Mouse (Mus musculus): ENCODE data around the gene Parpbp. TPM values are rescaled to one million over a fixed set of nuclear protein-coding genes. Genes with fewer than 3 reads are reported as not detected.

Parpbp gene
- polyA plus RNA-seq, 1 experiment, result 0.58 TPM

- Histone ChIP-seq H3K4me3 (ENCODE audit: insufficient read depth, low read length) (no peak overlapping the region), H3K27ac (ENCODE audit: insufficient read depth, low read length) (no peak overlapping the region), H3K4me1 (ENCODE audit: control insufficient read depth, insufficient read depth, low read length) (no peaks in the 10 kb centered on the region)
- TF ChIP-seq CTCF (IDR thresholded peaks at IDR 0.05; ENCODE audit: extremely low read depth, insufficient read depth, low read length) (no peak), POLR2A (IDR thresholded peaks at IDR 0.05; ENCODE audit: extremely low read depth, insufficient read depth, low read length) (no peak)
Observed at GRCm38 (mm10) chr10:88044297-88044696, 102.4 kb downstream of the Parpbp start.

Other genes with a start within 250 kb of the Parpbp start
- gene Pmch, start 55.9 kb downstream of the Parpbp start, polyA plus RNA-seq (2012; rRNA removed), result 0.49 and 0.50 TPM in 2 replicates
- gene Nup37, start 51 bp upstream of the Parpbp start, polyA plus RNA-seq (2012; rRNA removed), result 7.4 and 7.8 TPM in 2 replicates
- 23.8 and 24.2 TPM in 2 replicates for gene Washc3, start 54.2 kb upstream of the Parpbp start, polyA plus RNA-seq (2012; rRNA removed)
- gene Dram1, start 232.1 kb upstream of the Parpbp start, polyA plus RNA-seq (2012; rRNA removed), result 1.6 and 2.0 TPM in 2 replicates
- gene Gnptab, start 232.2 kb upstream of the Parpbp start, polyA plus RNA-seq (2012; rRNA removed), result 41.1 and 43.3 TPM in 2 replicates

Measured in cortical plate, adult 2 months (tissue).